Mouse (Mus musculus): ENCODE results near the gene Rhoh.

DNA sequence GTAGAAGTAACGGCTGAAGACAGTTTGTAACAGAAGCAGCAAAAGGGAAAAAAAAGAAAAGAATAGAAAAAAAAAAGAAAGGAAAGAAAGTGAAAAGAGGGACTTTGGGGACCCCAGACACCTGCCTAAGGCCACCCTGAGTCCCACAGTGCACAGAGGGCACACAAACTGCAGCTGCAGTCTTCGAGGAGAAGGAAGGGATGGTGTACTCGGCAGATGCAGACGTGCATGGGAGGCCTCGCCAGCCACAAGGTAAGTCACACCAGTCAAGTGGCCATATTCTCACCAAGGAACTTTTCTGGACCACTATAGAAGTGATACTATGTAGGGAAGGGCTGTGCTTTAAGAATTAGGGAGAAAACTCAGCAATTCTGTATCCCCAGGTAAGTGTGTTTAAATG lies 73.8 kb downstream of the Rhoh start, which contains the start of gene Chrna9:
- no peak for TF ChIP-seq CTCF (conservative IDR thresholded peaks at IDR 0.05; ENCODE audit: insufficient read depth, insufficient read length, low read depth, low read length)
- no peak for TF ChIP-seq POLR2A (IDR thresholded peaks at IDR 0.05; ENCODE audit: low read depth, low read length)
